ENCODE assay signal across 27 mouse cellular contexts in the genomic region with DNA sequence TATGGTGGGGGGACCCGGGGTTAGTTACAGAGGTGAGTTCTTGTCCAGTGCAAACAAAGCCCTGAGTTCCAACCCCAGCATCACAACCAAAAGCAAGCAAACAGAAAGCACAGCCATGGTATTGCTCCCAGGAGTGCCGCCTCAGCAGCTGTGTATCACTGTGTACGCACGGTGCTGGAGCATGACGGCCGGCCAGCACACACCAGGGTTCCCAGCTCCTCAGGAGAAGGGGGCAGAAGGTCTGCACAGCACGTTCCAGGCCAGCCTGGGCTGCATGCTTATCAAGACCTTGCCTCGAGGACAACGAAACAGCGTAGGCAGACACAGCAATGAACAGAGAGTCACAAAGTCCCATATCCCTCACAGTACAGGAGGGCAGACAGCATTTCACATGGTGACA. TPM values are rescaled to one million over a fixed set of nuclear protein-coding genes. Genes with fewer than 3 reads are reported as not detected.
DNase-seq lines count a peak whose midpoint lies in the region; ATAC-seq and TF ChIP-seq lines count a peak whose summit lies in the region.
"Had no signal": no experiment of that assay in that cellular context is flagged by ENCODE, and none has a peak within 500 bp of the region (broad histone marks: within the 10 kb centered on the region; RNA-seq: fewer than 3 reads in every experiment).

No protein-coding gene starts in this region.

- WGBS in lung, postnatal 0 days: 89% methylated on average over 10 of the region's 10 CpGs

- H3K9ac ChIP-seq in lung, postnatal 0 days (replicated peaks; ENCODE audit: low read depth): no peak overlapping the region
- H3K9ac ChIP-seq: forebrain, postnatal 0 days; heart, embryonic 13.5 days; limb, embryonic 12.5 days had no signal

- no peak overlapping the region for H3K4me3 ChIP-seq in lung, postnatal 0 days (ENCODE audit: low read depth, low read length)
- H3K4me3 ChIP-seq: forebrain, embryonic 10.5 days; heart, embryonic 13.5 days; limb, embryonic 12.5 days had no signal

- H3K27me3 ChIP-seq in lung, postnatal 0 days (replicated peaks; ENCODE audit: insufficient read depth, low read length): no peaks in the 10 kb centered on the region
- H3K27me3 ChIP-seq: heart, embryonic 13.5 days; limb, embryonic 12.5 days had no signal

- H3K4me1 ChIP-seq in lung, postnatal 0 days (ENCODE audit: insufficient read depth, low read depth, low read length): no peaks in the 10 kb centered on the region
- H3K4me1 ChIP-seq: forebrain, embryonic 10.5 days; heart, embryonic 13.5 days; limb, embryonic 12.5 days had no signal

- ATAC-seq in cerebellum, adult (ENCODE audit: insufficient number of reproducible peaks, low FRiP score, low TSS enrichment): peak; percentile 57; the same call in 1 of the 2 replicates
- no peak for ATAC-seq in lung, postnatal 0 days
- ATAC-seq: forebrain, postnatal 0 days; hindbrain, postnatal 0 days had no signal

- no peak for DNase-seq in cerebellum, postnatal 4 days (ENCODE audit: low spot score in 2 of 2)
- peak; percentile 77 for DNase-seq in heart, adult 11 months
- DNase-seq in heart, adult 9 months (ENCODE audit: low spot score in 2 of 2): no peak
- DNase-seq in ovary, postnatal 36 days (ENCODE audit: low spot score): peak; percentile 18
- no peak for DNase-seq in ovary, postnatal 10 days (ENCODE audit: low spot score)
- DNase-seq in adrenal gland, postnatal 25 days: no peak
- no peak for DNase-seq in lung, postnatal 0 days (ENCODE audit: low spot score)
- DNase-seq: forebrain, postnatal 0 days; gastrocnemius, postnatal 14 days; heart, adult 18-20 months; heart, postnatal 14 days; kidney, adult 11 months; kidney, postnatal 4 days; lung, adult 2 months; midbrain, embryonic 14.5 days; right cerebral cortex, adult 18-20 months; right cerebral cortex, postnatal 4 days; thymus, adult 18-20 months; thymus, postnatal 4 days had no signal

- no peaks in the 10 kb centered on the region for H3K9me3 ChIP-seq in lung, postnatal 0 days (ENCODE audit: low read length)
- H3K9me3 ChIP-seq: forebrain, embryonic 10.5 days; heart, embryonic 13.5 days; limb, embryonic 12.5 days had no signal

- H3K4me2 ChIP-seq in lung, postnatal 0 days (replicated peaks; ENCODE audit: low read depth, low read length): no peak overlapping the region
- H3K4me2 ChIP-seq: heart, embryonic 13.5 days; limb, embryonic 12.5 days had no signal

- no peak for TF ChIP-seq CTCF in lung, postnatal 0 days (IDR thresholded peaks at IDR 0.05)

- peaks cover 16% of the 10 kb centered on the region; the same call in 1 of the 2 replicates for H3K36me3 ChIP-seq in lung, postnatal 0 days (ENCODE audit: insufficient read depth, low read length)

- TF ChIP-seq EP300 in lung, postnatal 0 days (IDR thresholded peaks at IDR 0.05): no peak

- H3K27ac ChIP-seq in lung, postnatal 0 days (ENCODE audit: low read length): no peak overlapping the region
- H3K27ac ChIP-seq: forebrain, embryonic 10.5 days; heart, embryonic 13.5 days; hindbrain, postnatal 0 days; limb, embryonic 12.5 days had no signal

RNA-seq across cellular contexts. Expression of gene Als2, which starts 34.7 kb away (rescaled TPM):
- total RNA-seq in adrenal gland, postnatal 25 days (2021): 10.7 and 12.4 TPM in 2 replicates
- polyA plus RNA-seq in lung, postnatal 0 days (2015; fragmentation: Nextera tagmentation; extraction: Ambion mirVana): 3.4 and 4.0 TPM in 2 replicates

RNA-seq across cellular contexts. Expression of gene Mpp4, which starts 39.2 kb away (rescaled TPM):
- 0.71 TPM in 1 of 2 replicates, not detected in the other for total RNA-seq in adrenal gland, postnatal 25 days (2021)
- 0.23 and 0.27 TPM in 2 replicates for polyA plus RNA-seq in lung, postnatal 0 days (2015; fragmentation: Nextera tagmentation; extraction: Ambion mirVana)
- total RNA-seq: gastrocnemius, postnatal 14 days had no signal

RNA-seq across cellular contexts. Expression of gene Cdk15, which starts 54.3 kb away (rescaled TPM):
- total RNA-seq in adrenal gland, postnatal 25 days (2021): 0.36 TPM in 1 of 2 replicates, not detected in the other
- 0.13 and 0.35 TPM in 2 replicates for polyA plus RNA-seq in lung, postnatal 0 days (2015; fragmentation: Nextera tagmentation; extraction: Ambion mirVana)
- total RNA-seq: common myeloid progenitor, adult 5-6 weeks; heart, adult 18-20 months; megakaryocyte-erythroid progenitor cell, adult 5-6 weeks had no signal
- polyA plus RNA-seq: heart, embryonic 13.5 days; limb, embryonic 12.5 days; lung, adult 2 months; stomach, embryonic 14.5 days had no signal

Comparison
In these comparisons a context has a peak if more than half of its experiments do, and no peak if none do; other contexts are left out.
1. DNase-seq: peak in heart, adult 11 months (single experiment) and ovary, postnatal 36 days (single experiment); none in cerebellum, postnatal 4 days (0 of 2), heart, adult 9 months (0 of 2), ovary, postnatal 10 days (single experiment), adrenal gland, postnatal 25 days (single experiment) and lung, postnatal 0 days (single experiment).